Mouse (Mus musculus) kidney, postnatal 4 days (tissue): ENCODE measurements around the gene Tradd.
"Not testable (repeated sequence)": the region's sequence is repeated elsewhere in the genome, so short reads cannot be mapped to it uniquely, and the experiment has no call there.

Source experiments
- DNase-seq, 2 experiments: peaks; one replicate each; pipeline ENCODE4 v3.0.0; 2021; ENCODE audit warnings: mixed read lengths in 2 of 2

The Tradd gene

GRCm38 (mm10) chr8:105295256-105295655 is 30.8 kb upstream of the Tradd start:
- no peak for DNase-seq

- no peak for DNase-seq
These were observed 30.4 kb upstream of the Tradd start for GRCm38 (mm10) chr8:105294776-105295175.

GRCm38 (mm10) chr8:105293405-105293804 is 29.0 kb upstream of the Tradd start:
- no peak for DNase-seq

GRCm38 (mm10) chr8:105292471-105292870 is 28.1 kb upstream of the Tradd start:
- DNase-seq: no peak

GRCm38 (mm10) chr8:105291802-105292201 is 27.4 kb upstream of the Tradd start:
- DNase-seq: not testable (repeated sequence)

GRCm38 (mm10) chr8:105291364-105291763 is 27.0 kb upstream of the Tradd start:
- not testable (repeated sequence) for DNase-seq

GRCm38 (mm10) chr8:105290554-105291314 is 26.3 kb upstream of the Tradd start:
- DNase-seq: peak; percentile 98 to 99

GRCm38 (mm10) chr8:105289805-105290460 is 25.5 kb upstream of the Tradd start, which contains the start of gene 4931428F04Rik:
TSS of gene 4931428F04Rik (minus strand) at chr8:105289864.
- peak; percentile 64 to 75 for DNase-seq

GRCm38 (mm10) chr8:105288958-105289732 is 24.7 kb upstream of the Tradd start:
- peak; percentile 96 to 97 for DNase-seq

- no peak for DNase-seq
These were observed 23.8 kb upstream of the Tradd start for GRCm38 (mm10) chr8:105288231-105288630.

GRCm38 (mm10) chr8:105286907-105287306 is 22.5 kb upstream of the Tradd start:
- no peak for DNase-seq

GRCm38 (mm10) chr8:105285514-105285913 is 21.1 kb upstream of the Tradd start:
- no peak for DNase-seq

- peak; percentile 66 to 74 for DNase-seq
These were observed 18.7 kb upstream of the Tradd start for GRCm38 (mm10) chr8:105283074-105283473.

GRCm38 (mm10) chr8:105282239-105282638 is 17.8 kb upstream of the Tradd start:
- no peak for DNase-seq

- DNase-seq: no peak
These were observed 17.4 kb upstream of the Tradd start for GRCm38 (mm10) chr8:105281821-105282220.

- DNase-seq: no peak
These were observed 16.2 kb upstream of the Tradd start for GRCm38 (mm10) chr8:105280567-105280966.

- peak; percentile 66 to 80 for DNase-seq
These were observed 14.5 kb upstream of the Tradd start for GRCm38 (mm10) chr8:105278911-105279334.

GRCm38 (mm10) chr8:105276292-105277120 is 12.1 kb upstream of the Tradd start:
- peak; percentile 73 to 78 for DNase-seq

- no peak for DNase-seq
These were observed 11.4 kb upstream of the Tradd start, which contains the start of gene Nol3 for GRCm38 (mm10) chr8:105275840-105276239. TSS of gene Nol3 (plus strand) at chr8:105276140.

GRCm38 (mm10) chr8:105275387-105275786 is 11.0 kb upstream of the Tradd start:
- DNase-seq: no peak

GRCm38 (mm10) chr8:105270916-105271186 is 6.4 kb upstream of the Tradd start:
- DNase-seq: no peak

GRCm38 (mm10) chr8:105270101-105270915 is 5.9 kb upstream of the Tradd start:
- no peak for DNase-seq
